Mouse (Mus musculus) midbrain, embryonic 12.5 days (tissue): ENCODE data around the gene Ldhd. TPM values are rescaled to one million over a fixed set of nuclear protein-coding genes. Genes with fewer than 3 reads are reported as not detected.
A peak's percentile ranks its signal among the peaks of the same experiment; 100 is the strongest.

ENCODE experiments used
- ATAC-seq: fragments of 200-750 bp; cut with Nextera tagmentation; 2 replicates; pipeline ENCODE4 v1.8.0; 2017; ENCODE audit warnings: low read depth, moderate TSS enrichment, moderate library complexity; ENCODE audit not compliant: low FRiP score
- H3K27ac ChIP-seq: fragments of 300-500 bp; sonication (generic); replicated peaks from 2 replicates; pipeline ENCODE4 v1.5.1; 2016; ENCODE audit warnings: mild to moderate bottlenecking
- H3K27me3 ChIP-seq: fragments of 300-500 bp; sonication (generic); 2 replicates; pipeline ENCODE4 v1.6.1; 2016; ENCODE audit warnings: mild to moderate bottlenecking
- H3K36me3 ChIP-seq: fragments of 300-500 bp; sonication (generic); 2 replicates; pipeline ENCODE4 v1.6.1; 2016
- H3K4me1 ChIP-seq: fragments of 300-500 bp; sonication (generic); 2 replicates; pipeline ENCODE4 v1.6.1; 2016
- H3K4me2 ChIP-seq: fragments of 300-500 bp; sonication (generic); replicated peaks from 2 replicates; pipeline ENCODE4 v1.6.1; 2016; ENCODE audit warnings: mild to moderate bottlenecking, moderate library complexity
- H3K4me3 ChIP-seq: fragments of 300-500 bp; sonication (generic); 2 replicates; pipeline ENCODE4 v1.5.1; 2016; ENCODE audit warnings: mild to moderate bottlenecking
- H3K9ac ChIP-seq: fragments of 300-500 bp; sonication (generic); replicated peaks from 2 replicates; pipeline ENCODE4 v1.6.1; 2016; ENCODE audit warnings: mild to moderate bottlenecking, moderate library complexity
- H3K9me3 ChIP-seq: fragments of 300-500 bp; sonication (generic); 2 replicates; pipeline ENCODE4 v1.6.1; 2016; ENCODE audit warnings: mild to moderate bottlenecking
- WGBS: fragments of 180-500 bp; shearing (Covaris S2); methylation state at CpG from one replicate; pipeline ENCODE4 v1.1.7; 2016; 5-methylcytosine and 5-hydroxymethylcytosine counted together
- polyA plus RNA-seq: library from polyadenylated mRNA; unstranded; fragments of >200 nt; fragmentation: Nextera tagmentation; extraction: Ambion mirVana; gene quantifications from 2 replicates; pipeline ENCODE4 v1.2.1, GENCODE M21; 2016

The Ldhd gene
- polyA plus RNA-seq, 1 experiment from 2014 or later: 0.41 TPM

- Histone ChIP-seq H3K9me3 (no peaks in the 10 kb centered on the region), H3K27ac (no peak overlapping the region), H3K4me2 (no peak overlapping the region), H3K9ac (no peak overlapping the region), H3K4me3 (no peak overlapping the region), H3K4me1 (no peaks in the 10 kb centered on the region), H3K27me3 (no peaks in the 10 kb centered on the region), H3K36me3 (peaks cover 23% of the 10 kb centered on the region; the same call in 1 of the 2 replicates)
- 91% methylated on average over 9 of the region's 9 CpGs for WGBS
- ATAC-seq: no peak
These were observed 23.2 kb downstream of the Ldhd start for GRCm38 (mm10) chr8:111606961-111607360.

- WGBS: 91% methylated on average over 2 of the region's 2 CpGs
- Histone ChIP-seq H3K9me3 (no peaks in the 10 kb centered on the region), H3K4me1 (no peaks in the 10 kb centered on the region), H3K36me3 (peaks cover 10% of the 10 kb centered on the region; the same call in 1 of the 2 replicates), H3K27ac (no peak overlapping the region), H3K4me3 (no peak overlapping the region), H3K9ac (no peak overlapping the region), H3K27me3 (no peaks in the 10 kb centered on the region), H3K4me2 (no peak overlapping the region)
- no peak for ATAC-seq
These were observed 25.2 kb downstream of the Ldhd start for GRCm38 (mm10) chr8:111604986-111605385.

- no peak for ATAC-seq
- Histone ChIP-seq H3K27me3 (no peaks in the 10 kb centered on the region), H3K36me3 (no peaks in the 10 kb centered on the region), H3K4me3 (no peak overlapping the region), H3K9ac (no peak overlapping the region), H3K4me1 (0 out of 2 replicates have a peak, but pooled peaks cover 10% of the 10 kb centered on the region), H3K27ac (no peak overlapping the region), H3K4me2 (no peak overlapping the region), H3K9me3 (no peaks in the 10 kb centered on the region)
- WGBS: 94% methylated on average over 4 of the region's 4 CpGs
These were observed 28.1 kb downstream of the Ldhd start for GRCm38 (mm10) chr8:111602050-111602449.

GRCm38 (mm10) chr8:111599707-111600444, 30.3 kb downstream of the Ldhd start:
- 84% methylated on average over 9 of the region's 9 CpGs for WGBS
- Histone ChIP-seq H3K27me3 (no peaks in the 10 kb centered on the region), H3K4me2 (no peak overlapping the region), H3K9me3 (no peaks in the 10 kb centered on the region), H3K27ac (no peak overlapping the region), H3K4me3 (no peak overlapping the region), H3K4me1 (peaks cover 26% of the 10 kb centered on the region), H3K36me3 (no peaks in the 10 kb centered on the region), H3K9ac (no peak overlapping the region)
- no peak for ATAC-seq

- 76% methylated on average over 1 of the region's 1 CpGs for WGBS
- H3K27ac ChIP-seq: no peak overlapping the region
These were observed 32.9 kb downstream of the Ldhd start for GRCm38 (mm10) chr8:111597310-111597709.

GRCm38 (mm10) chr8:111596485-111596821, 33.7 kb downstream of the Ldhd start:
- peaks cover 44% of the 10 kb centered on the region for H3K4me1 ChIP-seq
- no peaks in the 10 kb centered on the region for H3K9me3 ChIP-seq
- H3K27me3 ChIP-seq: no peaks in the 10 kb centered on the region
- H3K4me2 ChIP-seq: no peak overlapping the region
- no peaks in the 10 kb centered on the region for H3K36me3 ChIP-seq
- H3K9ac ChIP-seq: no peak overlapping the region
- H3K27ac ChIP-seq: 0 out of 2 replicates have a peak overlapping the region, but pooled peaks have one; percentile 10
- H3K4me3 ChIP-seq: no peak overlapping the region
- 66% methylated on average over 3 of the region's 3 CpGs for WGBS
- ATAC-seq: no peak

More at GRCm38 (mm10) chr8:111597310-111597709, 32.9 kb downstream of the Ldhd start:
- Histone ChIP-seq H3K9me3 (no peaks in the 10 kb centered on the region), H3K4me2 (no peak overlapping the region), H3K4me3 (no peak overlapping the region), H3K27me3 (no peaks in the 10 kb centered on the region), H3K4me1 (peaks cover 41% of the 10 kb centered on the region), H3K9ac (no peak overlapping the region), H3K36me3 (no peaks in the 10 kb centered on the region)
- ATAC-seq: no peak

- Histone ChIP-seq H3K27ac (no peak overlapping the region), H3K4me3 (no peak overlapping the region), H3K9me3 (no peaks in the 10 kb centered on the region), H3K27me3 (no peaks in the 10 kb centered on the region), H3K4me2 (no peak overlapping the region), H3K4me1 (peaks cover 44% of the 10 kb centered on the region), H3K36me3 (no peaks in the 10 kb centered on the region), H3K9ac (no peak overlapping the region)
- WGBS: 86% methylated on average over 15 of the region's 15 CpGs
- ATAC-seq: no peak
These were observed 34.3 kb downstream of the Ldhd start for GRCm38 (mm10) chr8:111595712-111596484.

GRCm38 (mm10) chr8:111594951-111595350, 35.2 kb downstream of the Ldhd start:
- Histone ChIP-seq H3K4me2 (no peak overlapping the region), H3K9ac (no peak overlapping the region), H3K27me3 (no peaks in the 10 kb centered on the region), H3K4me1 (peaks cover 44% of the 10 kb centered on the region), H3K4me3 (no peak overlapping the region), H3K36me3 (no peaks in the 10 kb centered on the region), H3K9me3 (no peaks in the 10 kb centered on the region), H3K27ac (no peak overlapping the region)
- no peak for ATAC-seq
- 89% methylated on average over 2 of the region's 2 CpGs for WGBS

- ATAC-seq: no peak
- Histone ChIP-seq H3K27me3 (no peaks in the 10 kb centered on the region), H3K27ac (no peak overlapping the region), H3K4me3 (no peak overlapping the region), H3K4me2 (no peak overlapping the region), H3K9me3 (no peaks in the 10 kb centered on the region), H3K9ac (no peak overlapping the region), H3K36me3 (no peaks in the 10 kb centered on the region), H3K4me1 (peaks cover 42% of the 10 kb centered on the region)
- WGBS: 86% methylated on average over 3 of the region's 3 CpGs
These were observed 35.9 kb downstream of the Ldhd start for GRCm38 (mm10) chr8:111594044-111594840.

- Histone ChIP-seq H3K36me3 (no peaks in the 10 kb centered on the region), H3K27ac (0 out of 2 replicates have a peak overlapping the region, but pooled peaks have one; percentile 26), H3K9ac (no peak overlapping the region), H3K27me3 (no peaks in the 10 kb centered on the region), H3K4me3 (no peak overlapping the region), H3K4me1 (peaks cover 38% of the 10 kb centered on the region), H3K4me2 (no peak overlapping the region), H3K9me3 (no peaks in the 10 kb centered on the region)
- 70% methylated on average over 7 of the region's 7 CpGs for WGBS
- no peak for ATAC-seq
These were observed 37.7 kb downstream of the Ldhd start for GRCm38 (mm10) chr8:111592390-111592910.

- Histone ChIP-seq H3K36me3 (no peaks in the 10 kb centered on the region), H3K27ac (no peak overlapping the region), H3K9me3 (no peaks in the 10 kb centered on the region), H3K27me3 (no peaks in the 10 kb centered on the region), H3K4me2 (no peak overlapping the region), H3K4me3 (no peak overlapping the region), H3K9ac (no peak overlapping the region), H3K4me1 (peaks cover 27% of the 10 kb centered on the region)
- no peak for ATAC-seq
These were observed 39.0 kb downstream of the Ldhd start for GRCm38 (mm10) chr8:111591176-111591575.
